Mouse (Mus musculus): Measurements from ENCODE around the gene Fam222b.

Fam222b gene

GRCm38 (mm10) chr11:78087756-78088281 lies 6.6 kb upstream of the Fam222b start:
- DNase-seq (ENCODE audit: low spot score in 2 of 2) = no peak

GRCm38 (mm10) chr11:78094137-78094503 lies 340 bp upstream of the Fam222b start:
- no peak for DNase-seq (ENCODE audit: low spot score in 2 of 2)

- DNase-seq (ENCODE audit: low spot score in 2 of 2) = no peak
Observed at GRCm38 (mm10) chr11:78095144-78095516, 670 bp downstream of the Fam222b start.

GRCm38 (mm10) chr11:78097077-78097476 lies 2.6 kb downstream of the Fam222b start:
- no peak for DNase-seq (ENCODE audit: low spot score in 2 of 2)

GRCm38 (mm10) chr11:78100746-78101145 lies 6.3 kb downstream of the Fam222b start:
- no peak for DNase-seq (ENCODE audit: low spot score in 2 of 2)

- DNase-seq (ENCODE audit: low spot score in 2 of 2) = no peak
Observed at GRCm38 (mm10) chr11:78102142-78102541, 7.7 kb downstream of the Fam222b start.

- DNase-seq (ENCODE audit: low spot score in 2 of 2) = no peak
Observed at GRCm38 (mm10) chr11:78102958-78103747, 8.7 kb downstream of the Fam222b start.

- no peak for DNase-seq (ENCODE audit: low spot score in 2 of 2)
Observed at GRCm38 (mm10) chr11:78104501-78104900, 10.0 kb downstream of the Fam222b start.

- no peak for DNase-seq (ENCODE audit: low spot score in 2 of 2)
Observed at GRCm38 (mm10) chr11:78113616-78114015, 19.2 kb downstream of the Fam222b start.

- DNase-seq (ENCODE audit: low spot score in 2 of 2) = no peak
Observed at GRCm38 (mm10) chr11:78114676-78115366, 20.4 kb downstream of the Fam222b start.

- peak; percentile 81 to 91 for DNase-seq (ENCODE audit: low spot score in 2 of 2)
Observed at GRCm38 (mm10) chr11:78115367-78116145, 21.1 kb downstream of the Fam222b start.

- no peak for DNase-seq (ENCODE audit: low spot score in 2 of 2)
Observed at GRCm38 (mm10) chr11:78116146-78116410, 21.6 kb downstream of the Fam222b start.

GRCm38 (mm10) chr11:78118467-78118866 lies 24.0 kb downstream of the Fam222b start:
- DNase-seq (ENCODE audit: low spot score in 2 of 2) = no peak

- no peak for DNase-seq (ENCODE audit: low spot score in 2 of 2)
Observed at GRCm38 (mm10) chr11:78119898-78120297, 25.4 kb downstream of the Fam222b start.

- DNase-seq (ENCODE audit: low spot score in 2 of 2) = no peak
Observed at GRCm38 (mm10) chr11:78121176-78121575, 26.7 kb downstream of the Fam222b start.

- no peak for DNase-seq (ENCODE audit: low spot score in 2 of 2)
Observed at GRCm38 (mm10) chr11:78122815-78123214, 28.4 kb downstream of the Fam222b start.

- no peak for DNase-seq (ENCODE audit: low spot score in 2 of 2)
Observed at GRCm38 (mm10) chr11:78123782-78124181, 29.3 kb downstream of the Fam222b start.

GRCm38 (mm10) chr11:78125691-78126090 lies 31.2 kb downstream of the Fam222b start:
- no peak for DNase-seq (ENCODE audit: low spot score in 2 of 2)

GRCm38 (mm10) chr11:78126739-78127138 lies 32.3 kb downstream of the Fam222b start:
- no peak for DNase-seq (ENCODE audit: low spot score in 2 of 2)

- no peak for DNase-seq (ENCODE audit: low spot score in 2 of 2)
Observed at GRCm38 (mm10) chr11:78129458-78129857, 35.0 kb downstream of the Fam222b start.

GRCm38 (mm10) chr11:78133915-78134314 lies 39.5 kb downstream of the Fam222b start:
- no peak for DNase-seq (ENCODE audit: low spot score in 2 of 2)

GRCm38 (mm10) chr11:78134344-78134743 lies 39.9 kb downstream of the Fam222b start:
- DNase-seq (ENCODE audit: low spot score in 2 of 2) = no peak

Data from urinary bladder, adult 18-20 months (tissue).